Mouse (Mus musculus) retina, adult 2 months (tissue): Measurements from ENCODE around the gene Pcp4l1.
"Not testable (repeated sequence)": the region's sequence is repeated elsewhere in the genome, so short reads cannot be mapped to it uniquely, and the experiment has no call there.

Source experiments
- DNase-seq: peaks from one replicate; pipeline ENCODE4 v3.0.0-alpha.2; 2012; ENCODE audit warnings: low read depth, low spot score

Pcp4l1 gene

GRCm38 (mm10) chr1:171189046-171189445, 7.0 kb downstream of the Pcp4l1 start:
- DNase-seq: no peak

GRCm38 (mm10) chr1:171187851-171188700, 8.0 kb downstream of the Pcp4l1 start:
- no peak for DNase-seq

GRCm38 (mm10) chr1:171185655-171186054, 10.4 kb downstream of the Pcp4l1 start:
- DNase-seq: no peak

GRCm38 (mm10) chr1:171184314-171184713, 11.8 kb downstream of the Pcp4l1 start:
- DNase-seq: no peak

- no peak for DNase-seq
These were observed 12.4 kb downstream of the Pcp4l1 start for GRCm38 (mm10) chr1:171183620-171184019.

GRCm38 (mm10) chr1:171183025-171183424, 13.0 kb downstream of the Pcp4l1 start:
- DNase-seq: no peak

GRCm38 (mm10) chr1:171179487-171180171, 16.4 kb downstream of the Pcp4l1 start:
- DNase-seq: no peak

- no peak for DNase-seq
These were observed 23.3 kb downstream of the Pcp4l1 start for GRCm38 (mm10) chr1:171172779-171173178.

GRCm38 (mm10) chr1:171171138-171171537, 24.9 kb downstream of the Pcp4l1 start:
- no peak for DNase-seq

- DNase-seq: no peak
These were observed 26.2 kb downstream of the Pcp4l1 start for GRCm38 (mm10) chr1:171169913-171170312.

- DNase-seq: no peak
These were observed 27.2 kb downstream of the Pcp4l1 start for GRCm38 (mm10) chr1:171168906-171169305.

GRCm38 (mm10) chr1:171165629-171166345, 30.3 kb downstream of the Pcp4l1 start:
- no peak for DNase-seq

- DNase-seq: no peak
These were observed 31.8 kb downstream of the Pcp4l1 start for GRCm38 (mm10) chr1:171164258-171164657.

GRCm38 (mm10) chr1:171162526-171162925, 33.5 kb downstream of the Pcp4l1 start:
- DNase-seq: no peak

GRCm38 (mm10) chr1:171159485-171159975, 36.5 kb downstream of the Pcp4l1 start:
- no peak for DNase-seq

GRCm38 (mm10) chr1:171157965-171158364, 38.1 kb downstream of the Pcp4l1 start:
- DNase-seq: no peak

GRCm38 (mm10) chr1:171156644-171157043, 39.4 kb downstream of the Pcp4l1 start:
- DNase-seq: no peak

GRCm38 (mm10) chr1:171151966-171152365, 44.1 kb downstream of the Pcp4l1 start:
- DNase-seq: no peak

- no peak for DNase-seq
These were observed 45.2 kb downstream of the Pcp4l1 start for GRCm38 (mm10) chr1:171150838-171151391.

GRCm38 (mm10) chr1:171149974-171150760, 45.9 kb downstream of the Pcp4l1 start, which contains the start of the genes Sdhc and Mpz:
Sdhc (minus strand) TSS chr1:171150603.
Mpz (plus strand) TSS chr1:171150711.
- peak; percentile 81 for DNase-seq

- not testable (repeated sequence) for DNase-seq
These were observed 53.1 kb downstream of the Pcp4l1 start for GRCm38 (mm10) chr1:171142981-171143380.
